Mouse (Mus musculus): Measurements from ENCODE around the gene Arhgap42. TPM values are rescaled to one million over a fixed set of nuclear protein-coding genes. Genes with fewer than 3 reads are reported as not detected.

Arhgap42 gene
- polyA plus RNA-seq, 1 experiment, result not detected

GRCm38 (mm10) chr9:9041009-9041408 is 197.9 kb downstream of the Arhgap42 start:
- no peaks in the 10 kb centered on the region for H3K4me1 ChIP-seq (ENCODE audit: control insufficient read depth, insufficient read depth, low read length)
- no peak overlapping the region for H3K27ac ChIP-seq (ENCODE audit: insufficient read depth, low read depth, low read length)
- 97% methylated on average over 7 of the region's 7 CpGs for WGBS
- no peak overlapping the region for H3K4me3 ChIP-seq (ENCODE audit: insufficient read depth, low read depth, low read length)
- no peak for TF ChIP-seq POLR2A (IDR thresholded peaks at IDR 0.05; ENCODE audit: insufficient read depth, low read depth, low read length)
- TF ChIP-seq CTCF (IDR thresholded peaks at IDR 0.05; ENCODE audit: insufficient read depth, low read depth, low read length), result no peak

DNA sequence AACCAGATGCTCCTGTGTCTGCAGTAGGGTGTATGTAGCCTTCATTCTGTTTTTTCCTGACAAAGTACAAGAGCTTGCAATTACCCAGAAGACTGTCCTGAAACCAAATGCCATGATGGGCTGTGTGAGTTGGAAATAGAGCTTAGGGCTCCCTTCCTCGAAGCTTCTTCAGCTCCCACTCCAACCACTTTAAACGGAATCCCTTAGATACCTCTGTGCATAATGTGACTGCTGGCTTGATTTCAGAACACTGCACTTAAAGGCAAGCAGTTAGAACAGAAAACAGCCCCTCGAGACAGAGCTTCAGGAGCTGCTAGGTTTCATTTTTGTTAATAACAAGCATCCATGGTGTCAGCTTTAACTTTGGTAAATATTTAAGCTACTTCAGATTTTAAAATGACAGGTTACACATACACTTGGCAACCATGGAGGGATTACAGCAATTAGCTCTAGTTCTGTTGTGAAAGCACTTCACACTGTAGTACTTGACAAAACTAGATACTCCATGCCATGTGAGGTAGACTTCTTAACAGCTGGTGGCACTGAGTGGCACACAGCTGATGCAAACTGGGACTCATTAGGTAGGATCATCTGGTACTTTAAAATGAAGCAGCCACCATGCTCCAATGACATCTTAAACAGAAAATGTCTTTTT is 201.8 kb downstream of the Arhgap42 start:
- Histone ChIP-seq H3K4me1 (ENCODE audit: control insufficient read depth, insufficient read depth, low read length) (no peaks in the 10 kb centered on the region), H3K4me3 (ENCODE audit: insufficient read depth, low read depth, low read length) (no peak overlapping the region), H3K27ac (ENCODE audit: insufficient read depth, low read depth, low read length) (no peak overlapping the region)
- WGBS, result 49% methylated on average over 3 of the region's 3 CpGs
- no peak for TF ChIP-seq CTCF (IDR thresholded peaks at IDR 0.05; ENCODE audit: insufficient read depth, low read depth, low read length)
- TF ChIP-seq POLR2A (IDR thresholded peaks at IDR 0.05; ENCODE audit: insufficient read depth, low read depth, low read length), result no peak

DNA sequence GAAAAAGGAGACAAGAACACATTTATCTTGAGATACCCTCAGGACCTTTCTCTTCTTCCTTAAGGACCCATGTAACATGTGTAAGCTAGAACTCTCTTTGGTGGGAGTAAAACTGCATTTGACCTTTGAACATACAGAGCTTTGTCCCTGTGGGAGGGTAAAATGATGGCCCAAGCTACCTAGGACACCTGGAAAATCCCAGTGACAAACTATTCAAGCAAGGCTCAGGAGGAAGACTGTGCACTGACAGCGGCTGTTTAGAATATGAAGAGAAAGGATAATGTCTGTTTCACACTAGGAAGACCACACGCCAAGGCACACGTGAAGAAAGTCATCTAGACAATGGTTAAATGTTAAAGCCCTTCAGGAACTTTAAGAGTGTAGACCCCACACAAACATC is 211.0 kb downstream of the Arhgap42 start:
- WGBS, result 82% methylated on average over 3 of the region's 3 CpGs
- TF ChIP-seq POLR2A (IDR thresholded peaks at IDR 0.05; ENCODE audit: insufficient read depth, low read depth, low read length) (no peak), CTCF (IDR thresholded peaks at IDR 0.05; ENCODE audit: insufficient read depth, low read depth, low read length) (no peak)
- Histone ChIP-seq H3K4me1 (ENCODE audit: control insufficient read depth, insufficient read depth, low read length) (no peaks in the 10 kb centered on the region), H3K4me3 (ENCODE audit: insufficient read depth, low read depth, low read length) (no peak overlapping the region), H3K27ac (ENCODE audit: insufficient read depth, low read depth, low read length) (no peak overlapping the region)

GRCm38 (mm10) chr9:9027445-9027844 is 211.5 kb downstream of the Arhgap42 start:
- WGBS, result 16% methylated on average over 5 of the region's 5 CpGs
- no peak for TF ChIP-seq POLR2A (IDR thresholded peaks at IDR 0.05; ENCODE audit: insufficient read depth, low read depth, low read length)
- TF ChIP-seq CTCF (IDR thresholded peaks at IDR 0.05; ENCODE audit: insufficient read depth, low read depth, low read length), result no peak
- no peak overlapping the region for H3K4me3 ChIP-seq (ENCODE audit: insufficient read depth, low read depth, low read length)
- H3K4me1 ChIP-seq (ENCODE audit: control insufficient read depth, insufficient read depth, low read length), result no peaks in the 10 kb centered on the region
- no peak overlapping the region for H3K27ac ChIP-seq (ENCODE audit: insufficient read depth, low read depth, low read length)

DNA sequence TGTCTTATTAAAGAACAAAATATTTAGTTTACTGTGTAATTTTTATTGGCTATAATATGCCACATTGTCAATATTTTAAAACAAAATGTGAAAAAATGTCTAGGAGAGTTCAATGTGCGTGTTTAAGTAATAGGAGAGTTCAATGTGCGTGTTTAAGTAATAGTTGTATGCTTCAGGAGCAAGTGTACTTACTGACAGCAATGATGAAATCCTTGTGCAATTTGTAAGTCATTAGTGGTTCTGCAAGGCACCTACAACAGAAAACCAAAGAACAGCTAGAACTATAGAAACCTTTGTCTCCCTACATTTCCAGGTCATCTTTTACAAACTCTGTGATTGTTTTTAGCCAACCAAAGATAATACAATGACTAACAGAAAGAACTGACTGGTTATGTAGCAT is 223.8 kb downstream of the Arhgap42 start:
- no peak overlapping the region for H3K27ac ChIP-seq (ENCODE audit: insufficient read depth, low read depth, low read length)
- H3K4me1 ChIP-seq (ENCODE audit: control insufficient read depth, insufficient read depth, low read length), result no peaks in the 10 kb centered on the region
- no peak overlapping the region for H3K4me3 ChIP-seq (ENCODE audit: insufficient read depth, low read depth, low read length)
- 96% methylated on average over 2 of the region's 2 CpGs for WGBS
- no peak for TF ChIP-seq POLR2A (IDR thresholded peaks at IDR 0.05; ENCODE audit: insufficient read depth, low read depth, low read length)
- no peak for TF ChIP-seq CTCF (IDR thresholded peaks at IDR 0.05; ENCODE audit: insufficient read depth, low read depth, low read length)

- H3K4me3 ChIP-seq (ENCODE audit: insufficient read depth, low read depth, low read length), result no peak overlapping the region
- H3K4me1 ChIP-seq (ENCODE audit: control insufficient read depth, insufficient read depth, low read length), result no peaks in the 10 kb centered on the region
- TF ChIP-seq POLR2A (IDR thresholded peaks at IDR 0.05; ENCODE audit: insufficient read depth, low read depth, low read length) (no peak), CTCF (IDR thresholded peaks at IDR 0.05; ENCODE audit: insufficient read depth, low read depth, low read length) (no peak)
- no peak overlapping the region for H3K27ac ChIP-seq (ENCODE audit: insufficient read depth, low read depth, low read length)
These were observed 237.7 kb downstream of the Arhgap42 start for GRCm38 (mm10) chr9:9001170-9001569.

DNA sequence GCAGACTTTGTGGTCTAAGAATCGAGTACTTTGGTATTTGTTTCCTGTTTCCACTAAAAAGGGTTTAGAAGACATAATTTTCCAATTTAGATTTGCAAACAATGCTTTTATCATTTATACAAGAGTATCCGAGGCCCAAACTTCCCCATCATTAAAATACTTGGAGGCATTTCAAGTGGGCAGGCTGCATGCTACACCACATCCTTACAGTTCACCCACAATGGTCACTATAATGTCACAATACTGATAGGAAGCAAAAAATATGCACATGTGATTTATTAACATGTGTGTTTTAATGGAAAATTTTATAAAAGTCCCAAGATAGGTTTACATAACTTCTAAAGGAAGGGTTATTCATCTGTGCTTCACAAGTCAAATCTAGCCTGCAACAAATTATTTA is 242.4 kb downstream of the Arhgap42 start:
- no peak overlapping the region for H3K4me3 ChIP-seq (ENCODE audit: insufficient read depth, low read depth, low read length)
- TF ChIP-seq POLR2A (IDR thresholded peaks at IDR 0.05; ENCODE audit: insufficient read depth, low read depth, low read length) (no peak), CTCF (IDR thresholded peaks at IDR 0.05; ENCODE audit: insufficient read depth, low read depth, low read length) (no peak)
- H3K4me1 ChIP-seq (ENCODE audit: control insufficient read depth, insufficient read depth, low read length), result no peaks in the 10 kb centered on the region
- H3K27ac ChIP-seq (ENCODE audit: insufficient read depth, low read depth, low read length), result no peak overlapping the region
- WGBS, result 63% methylated on average over 2 of the region's 2 CpGs

- Histone ChIP-seq H3K4me3 (ENCODE audit: insufficient read depth, low read depth, low read length) (no peak overlapping the region), H3K27ac (ENCODE audit: insufficient read depth, low read depth, low read length) (no peak overlapping the region), H3K4me1 (ENCODE audit: control insufficient read depth, insufficient read depth, low read length) (no peaks in the 10 kb centered on the region)
- TF ChIP-seq CTCF (IDR thresholded peaks at IDR 0.05; ENCODE audit: insufficient read depth, low read depth, low read length) (no peak), POLR2A (IDR thresholded peaks at IDR 0.05; ENCODE audit: insufficient read depth, low read depth, low read length) (no peak)
- 84% methylated on average over 3 of the region's 3 CpGs for WGBS
These were observed 256.6 kb downstream of the Arhgap42 start for GRCm38 (mm10) chr9:8982315-8982714.

- TF ChIP-seq CTCF (IDR thresholded peaks at IDR 0.05; ENCODE audit: insufficient read depth, low read depth, low read length), result no peak
- no peak for TF ChIP-seq POLR2A (IDR thresholded peaks at IDR 0.05; ENCODE audit: insufficient read depth, low read depth, low read length)
- WGBS, result 15% methylated on average over 2 of the region's 2 CpGs
- Histone ChIP-seq H3K4me3 (ENCODE audit: insufficient read depth, low read depth, low read length) (no peak overlapping the region), H3K27ac (ENCODE audit: insufficient read depth, low read depth, low read length) (no peak overlapping the region), H3K4me1 (ENCODE audit: control insufficient read depth, insufficient read depth, low read length) (no peaks in the 10 kb centered on the region)
These were observed 261.1 kb downstream of the Arhgap42 start for GRCm38 (mm10) chr9:8977775-8978174.

- 75% methylated on average over 2 of the region's 2 CpGs for WGBS
- Histone ChIP-seq H3K4me1 (ENCODE audit: control insufficient read depth, insufficient read depth, low read length) (no peaks in the 10 kb centered on the region), H3K27ac (ENCODE audit: insufficient read depth, low read depth, low read length) (no peak within 1 kb of the TSS), H3K4me3 (ENCODE audit: insufficient read depth, low read depth, low read length) (no peak within 1 kb of the TSS)
- no peak for TF ChIP-seq POLR2A (IDR thresholded peaks at IDR 0.05; ENCODE audit: insufficient read depth, low read depth, low read length)
These were observed 267.4 kb downstream of the Arhgap42 start, which contains the start of gene Gm16485 for GRCm38 (mm10) chr9:8971491-8971890. TSS of gene Gm16485 (plus strand) at chr9:8971791.
